Mouse (Mus musculus): ENCODE measurements around the gene Nrxn1.

DNA sequence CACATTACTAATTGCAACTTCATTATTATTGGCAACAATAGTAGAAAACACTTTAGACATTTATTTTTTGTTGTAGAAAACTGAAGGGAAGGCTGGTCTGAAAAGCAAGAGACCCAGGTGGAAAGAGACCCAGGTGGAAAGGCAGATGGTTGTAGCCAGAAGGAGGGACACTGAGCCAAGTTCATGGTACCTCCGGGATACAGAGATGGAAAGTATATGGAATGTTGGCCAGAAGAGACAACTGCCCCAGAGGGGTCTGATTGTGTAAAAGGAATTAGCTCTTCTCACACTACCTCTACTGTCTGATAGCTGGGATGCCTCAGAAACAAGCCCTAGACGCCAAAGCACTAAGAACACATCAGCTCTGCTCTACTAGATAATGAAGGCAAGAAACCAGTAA, 179.6 kb downstream of the Nrxn1 start:
- no peak for TF ChIP-seq POLR2A (IDR thresholded peaks at IDR 0.05; ENCODE audit: borderline replicate concordance, extremely low read depth, low read depth, low read length)
- TF ChIP-seq CTCF (IDR thresholded peaks at IDR 0.05; ENCODE audit: insufficient read depth, low read length) = no peak
